Mouse (Mus musculus) hematopoietic stem cell, adult 5-6 weeks (primary cell): ENCODE measurements around the gene 3830406C13Rik. TPM values are rescaled to one million over a fixed set of nuclear protein-coding genes. Genes with fewer than 3 reads are reported as not detected.

Experiments used
- total RNA-seq: library from RNA; stranded (forward); fragments of 172-1452, 232-1000 nt; gene quantifications from 2 replicates; pipeline ENCODE4 v1.2.3, GENCODE M21; 2017

3830406C13Rik gene
- total RNA-seq, 1 experiment from 2014 or later: 35.6 TPM

Other genes starting within 250 kb of the 3830406C13Rik start
- gene Gm49355, start 197 bp upstream of the 3830406C13Rik start, total RNA-seq: 0.60 TPM in 1 of 2 replicates, not detected in the other
- gene Fezf2, start 64.0 kb downstream of the 3830406C13Rik start, total RNA-seq: not detected in 2 replicates